Mouse (Mus musculus) gastrocnemius, adult 8-10 months (tissue): ENCODE results near the gene Tnfrsf25. TPM values are rescaled to one million over a fixed set of nuclear protein-coding genes. Genes with fewer than 3 reads are reported as not detected.

ENCODE experiments used
- DNase-seq, 2 experiments: peaks; one replicate each; pipeline ENCODE4 v3.0.0; 2022; ENCODE audit warnings: low spot score in 2 of 2
- total RNA-seq, 4 experiments: library from RNA; stranded (reverse); gene quantifications; 2 replicates each; pipeline ENCODE4 v1.2.4; 2022

Gene Tnfrsf25
- total RNA-seq = under 1 TPM in 3 of 4 experiments, not detected in 1; 0.40 to 0.90 (median 0.85) TPM

- DNase-seq = no peak
Observed at GRCm38 (mm10) chr4:152115921-152116612, at the start of gene Tnfrsf25. Tnfrsf25 (plus strand) TSS chr4:152115934.

- no peak for DNase-seq
Observed at GRCm38 (mm10) chr4:152067280-152067679, 48.5 kb upstream of the Tnfrsf25 start.

- no peak for DNase-seq
Observed at GRCm38 (mm10) chr4:152068166-152068724, 47.5 kb upstream of the Tnfrsf25 start.

- DNase-seq = no peak
Observed at GRCm38 (mm10) chr4:152069245-152069644, 46.5 kb upstream of the Tnfrsf25 start.

GRCm38 (mm10) chr4:152070494-152071396 lies 45.0 kb upstream of the Tnfrsf25 start:
- no peak for DNase-seq

GRCm38 (mm10) chr4:152072121-152072601 lies 43.6 kb upstream of the Tnfrsf25 start, which contains the start of gene Plekhg5:
Plekhg5 (plus strand) TSS chr4:152072498.
- DNase-seq = no peak

GRCm38 (mm10) chr4:152072655-152073054 lies 43.1 kb upstream of the Tnfrsf25 start:
- DNase-seq = no peak

GRCm38 (mm10) chr4:152073715-152074114 lies 42.0 kb upstream of the Tnfrsf25 start:
- no peak for DNase-seq

- DNase-seq = no peak
Observed at GRCm38 (mm10) chr4:152074548-152074947, 41.2 kb upstream of the Tnfrsf25 start.

GRCm38 (mm10) chr4:152077191-152077590 lies 38.5 kb upstream of the Tnfrsf25 start:
- no peak for DNase-seq

GRCm38 (mm10) chr4:152078105-152078530 lies 37.6 kb upstream of the Tnfrsf25 start:
- no peak for DNase-seq

GRCm38 (mm10) chr4:152079261-152079660 lies 36.5 kb upstream of the Tnfrsf25 start:
- DNase-seq = no peak

GRCm38 (mm10) chr4:152079931-152080330 lies 35.8 kb upstream of the Tnfrsf25 start:
- no peak for DNase-seq

- no peak for DNase-seq
Observed at GRCm38 (mm10) chr4:152083611-152084220, 32.0 kb upstream of the Tnfrsf25 start.

GRCm38 (mm10) chr4:152084616-152085015 lies 31.1 kb upstream of the Tnfrsf25 start:
- DNase-seq = no peak

- DNase-seq = no peak
Observed at GRCm38 (mm10) chr4:152086505-152087210, 29.1 kb upstream of the Tnfrsf25 start.

GRCm38 (mm10) chr4:152087211-152088081 lies 28.3 kb upstream of the Tnfrsf25 start:
- no peak for DNase-seq

- DNase-seq = no peak
Observed at GRCm38 (mm10) chr4:152088133-152088532, 27.6 kb upstream of the Tnfrsf25 start.

- DNase-seq = no peak
Observed at GRCm38 (mm10) chr4:152088556-152089120, 27.1 kb upstream of the Tnfrsf25 start.
